Comparison of ENCODE assay signal across 8 mouse cellular contexts in genomic region chr7:89403053-89403972, GRCm38 (mm10). TPM values are rescaled to one million over a fixed set of nuclear protein-coding genes. Genes with fewer than 3 reads are reported as not detected.
DNase-seq lines count a peak whose midpoint lies in the region; ATAC-seq lines count a peak whose summit lies in the region.

No protein-coding gene starts in this region.

- peak; percentile 87 for ATAC-seq in limb, embryonic 13.5 days (ENCODE audit: low FRiP score, low read depth)
- ATAC-seq in midbrain, embryonic 14.5 days (ENCODE audit: low FRiP score, low TSS enrichment) = peak; percentile 83

- H3K36me3 ChIP-seq in limb, embryonic 13.5 days = peaks cover 14% of the 10 kb centered on the region
- no peaks in the 10 kb centered on the region for H3K36me3 ChIP-seq in midbrain, embryonic 14.5 days (ENCODE audit: control insufficient read depth, insufficient read depth, low read length)

- peaks cover 44% of the 10 kb centered on the region for H3K4me1 ChIP-seq in limb, embryonic 13.5 days
- peaks cover 9% of the 10 kb centered on the region; the same call in 1 of the 2 replicates for H3K4me1 ChIP-seq in midbrain, embryonic 14.5 days (ENCODE audit: control insufficient read depth, insufficient read depth, low read length)

- H3K27ac ChIP-seq in limb, embryonic 13.5 days = peak overlapping the region; percentile 81
- peak overlapping the region; percentile 78 for H3K27ac ChIP-seq in midbrain, embryonic 14.5 days (replicated peaks; ENCODE audit: low read depth, low read length)

- peak overlapping the region; percentile 70 for H3K9ac ChIP-seq in limb, embryonic 13.5 days
- H3K9ac ChIP-seq in midbrain, embryonic 14.5 days (replicated peaks; ENCODE audit: low read length) = peak overlapping the region; percentile 60

- peak overlapping the region; percentile 96 for H3K4me3 ChIP-seq in limb, embryonic 13.5 days
- H3K4me3 ChIP-seq in midbrain, embryonic 14.5 days (replicated peaks; ENCODE audit: low read depth, low read length) = peak overlapping the region; percentile 65

- H3K4me2 ChIP-seq in limb, embryonic 13.5 days (replicated peaks) = peak overlapping the region; percentile 91
- H3K4me2 ChIP-seq in midbrain, embryonic 14.5 days (ENCODE audit: low read length) = peak overlapping the region; percentile 100

- no peaks in the 10 kb centered on the region for H3K9me3 ChIP-seq in limb, embryonic 13.5 days
- no peaks in the 10 kb centered on the region for H3K9me3 ChIP-seq in midbrain, embryonic 14.5 days (ENCODE audit: control insufficient read depth, low read length)

- 0 out of 2 replicates have a peak, but pooled peaks cover 3% of the 10 kb centered on the region for H3K27me3 ChIP-seq in limb, embryonic 13.5 days
- peaks cover 20% of the 10 kb centered on the region for H3K27me3 ChIP-seq in midbrain, embryonic 14.5 days (ENCODE audit: control insufficient read depth, insufficient read depth, low read length)

- WGBS in limb, embryonic 13.5 days = 5% methylated on average over 52 of the region's 52 CpGs
- 4% methylated on average over 52 of the region's 52 CpGs for whole genome bisulfite sequencing in midbrain, embryonic 14.5 days

- DNase-seq in 3134 (ENCODE audit: extremely low read depth, insufficient read length, low spot score) = peak; percentile 73
- peak; percentile 73 to 75 for DNase-seq in adrenal gland, adult 18-20 months (ENCODE audit: low spot score in 2 of 2)
- DNase-seq in embryo, embryonic 11.5 days (ENCODE audit: low read depth, low spot score) = peak; percentile 49
- peak; percentile 91 to 96 for DNase-seq in heart, adult 18-20 months
- DNase-seq in kidney, adult 11 months = peak; percentile 88
- peak; percentile 84 for DNase-seq in midbrain, embryonic 14.5 days
- DNase-seq in spleen, adult 12 weeks (ENCODE audit: low spot score) = peak; percentile 8

RNA-seq across cellular contexts. Expression of gene Tmem135, which starts 0.7 kb away (rescaled TPM):
- total RNA-seq in adrenal gland, adult 18-20 months (2021) = 100 to 1,000 TPM in 1 of 2 experiments, 10 to 100 TPM in 1; 98.0 to 110 TPM
- 10 to 100 TPM; 34.9 to 39.4 TPM for total RNA-seq in heart, adult 18-20 months (2021)
- 21.2 and 22.9 TPM in 2 replicates for polyA plus RNA-seq in limb, embryonic 13.5 days (2015; fragmentation: Nextera tagmentation; extraction: Ambion mirVana)
- 24.0 and 26.4 TPM in 2 replicates for polyA plus RNA-seq in midbrain, embryonic 14.5 days (2014; fragmentation: Nextera tagmentation; extraction: Ambion mirVana)

RNA-seq across cellular contexts. Expression of gene Fzd4, which starts 0.8 kb away (rescaled TPM):
- total RNA-seq in adrenal gland, adult 18-20 months (2021) = 10 to 100 TPM; 26.2 to 36.4 TPM
- 10 to 100 TPM; 32.2 to 34.5 TPM for total RNA-seq in heart, adult 18-20 months (2021)
- 15.1 and 16.5 TPM in 2 replicates for polyA plus RNA-seq in limb, embryonic 13.5 days (2015; fragmentation: Nextera tagmentation; extraction: Ambion mirVana)
- 1.4 and 2.6 TPM in 2 replicates for polyA plus RNA-seq in midbrain, embryonic 14.5 days (2014; fragmentation: Nextera tagmentation; extraction: Ambion mirVana)

Comparison
In these comparisons a context has a peak if more than half of its experiments do, and no peak if none do; other contexts are left out.
1. Peak in every context shown above with its lines: DNase-seq, ATAC-seq, H3K4me3 ChIP-seq and H3K27ac ChIP-seq.
2. DNase-seq: peak in every context shown above with its lines; median percentile 94 in heart, adult 18-20 months; 88 in kidney, adult 11 months; 84 in midbrain, embryonic 14.5 days; 74 in adrenal gland, adult 18-20 months; 73 in 3134; 49 in embryo, embryonic 11.5 days; 8 in spleen, adult 12 weeks.